Mouse (Mus musculus): ENCODE measurements around the gene Tanc2.

- TF ChIP-seq CTCF (IDR thresholded peaks at IDR 0.05; ENCODE audit: insufficient read depth, low read length) (no peak), POLR2A (IDR thresholded peaks at IDR 0.05; ENCODE audit: borderline replicate concordance, extremely low read depth, low read depth, low read length) (no peak)
Measured at GRCm38 (mm10) chr11:105946694-105947154, 356.9 kb downstream of the Tanc2 start.

Data from lung, adult 2 months (tissue).